Mouse (Mus musculus): ENCODE data around the gene 2310050C09Rik. TPM values are rescaled to one million over a fixed set of nuclear protein-coding genes. Genes with fewer than 3 reads are reported as not detected.

2310050C09Rik gene
- polyA plus RNA-seq, 1 experiment, result not detected

DNA sequence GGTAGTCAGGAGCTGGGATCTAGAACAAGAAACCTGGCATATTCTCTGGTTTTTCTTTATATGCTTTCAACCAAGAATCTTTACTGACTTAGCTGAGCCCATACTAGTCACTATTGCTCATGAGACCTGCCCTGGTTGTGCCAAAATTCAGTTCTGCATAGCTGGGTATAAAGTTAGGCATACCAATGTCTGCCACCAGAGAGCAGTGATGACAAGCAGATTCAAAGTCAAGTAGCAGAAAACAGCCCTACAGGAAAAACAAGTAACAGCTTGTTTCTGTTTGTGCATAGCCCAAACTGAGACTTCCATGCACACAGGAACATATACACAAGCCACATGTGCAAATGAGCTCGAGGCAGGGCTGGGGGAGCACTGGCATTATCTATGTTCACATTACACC lies 44.2 kb downstream of the 2310050C09Rik start:
- H3K27ac ChIP-seq (ENCODE audit: insufficient read depth, low read length), result no peak overlapping the region
- TF ChIP-seq POLR2A (IDR thresholded peaks at IDR 0.05; ENCODE audit: extremely low read depth, insufficient read depth, low read length), result no peak
- TF ChIP-seq CTCF (IDR thresholded peaks at IDR 0.05; ENCODE audit: extremely low read depth, insufficient read depth, low read length), result peak; percentile 29; the same call in 1 of the 2 replicates
- no peaks in the 10 kb centered on the region for H3K4me1 ChIP-seq (ENCODE audit: control insufficient read depth, insufficient read depth, low read length)
- no peak overlapping the region for H3K4me3 ChIP-seq (ENCODE audit: insufficient read depth, low read length)

Other genes starting within 250 kb of the 2310050C09Rik start
- not detected in 2 replicates for gene Lce6a, start 248.6 kb downstream of the 2310050C09Rik start, polyA plus RNA-seq (2012; rRNA removed)
- not detected in 2 replicates for gene Lce1a1, start 221.9 kb downstream of the 2310050C09Rik start, polyA plus RNA-seq (2012; rRNA removed)
- not detected in 2 replicates for gene Lce1b, start 213.3 kb downstream of the 2310050C09Rik start, polyA plus RNA-seq (2012; rRNA removed)
- gene Lce1a2, start 199.9 kb downstream of the 2310050C09Rik start, polyA plus RNA-seq (2012; rRNA removed), result not detected in 2 replicates
- gene Lce1c, start 191.0 kb downstream of the 2310050C09Rik start, polyA plus RNA-seq (2012; rRNA removed), result not detected in 2 replicates
- gene Lce1d, start 183.0 kb downstream of the 2310050C09Rik start, polyA plus RNA-seq (2012; rRNA removed), result not detected in 2 replicates
- gene Lce1e, start 161.1 kb downstream of the 2310050C09Rik start, polyA plus RNA-seq (2012; rRNA removed), result not detected in 2 replicates
- gene Lce1f, start 149.9 kb downstream of the 2310050C09Rik start, polyA plus RNA-seq (2012; rRNA removed), result not detected in 2 replicates
- gene Gm38119, start 131.1 kb downstream of the 2310050C09Rik start, polyA plus RNA-seq (2012; rRNA removed), result not detected in 2 replicates
- not detected in 2 replicates for gene Lce1g, start 117.9 kb downstream of the 2310050C09Rik start, polyA plus RNA-seq (2012; rRNA removed)
- not detected in 2 replicates for gene Lce1h, start 105.2 kb downstream of the 2310050C09Rik start, polyA plus RNA-seq (2012; rRNA removed)
- gene Lce1i, start 91.3 kb downstream of the 2310050C09Rik start, polyA plus RNA-seq (2012; rRNA removed), result not detected in 2 replicates
- not detected in 2 replicates for gene Lce1j, start 79.7 kb downstream of the 2310050C09Rik start, polyA plus RNA-seq (2012; rRNA removed)
- not detected in 2 replicates for gene Lce1k, start 62.3 kb downstream of the 2310050C09Rik start, polyA plus RNA-seq (2012; rRNA removed)
- gene Kprp, start 43.0 kb downstream of the 2310050C09Rik start, polyA plus RNA-seq (2012; rRNA removed), result not detected in 2 replicates
- gene Lce1l, start 18.9 kb downstream of the 2310050C09Rik start, polyA plus RNA-seq (2012; rRNA removed), result not detected in 2 replicates
- not detected in 2 replicates for gene Lce3a, start 56.0 kb upstream of the 2310050C09Rik start, polyA plus RNA-seq (2012; rRNA removed)
- not detected in 2 replicates for gene Lce3b, start 62.8 kb upstream of the 2310050C09Rik start, polyA plus RNA-seq (2012; rRNA removed)
- not detected in 2 replicates for gene Lce3c, start 74.3 kb upstream of the 2310050C09Rik start, polyA plus RNA-seq (2012; rRNA removed)
- not detected in 2 replicates for gene Lce3d, start 87.2 kb upstream of the 2310050C09Rik start, polyA plus RNA-seq (2012; rRNA removed)
- not detected in 2 replicates for gene Lce3e, start 96.8 kb upstream of the 2310050C09Rik start, polyA plus RNA-seq (2012; rRNA removed)
- not detected in 2 replicates for gene Lce3f, start 122.0 kb upstream of the 2310050C09Rik start, polyA plus RNA-seq (2012; rRNA removed)
- gene Crct1, start 145.5 kb upstream of the 2310050C09Rik start, polyA plus RNA-seq (2012; rRNA removed), result 0.21 and 0.27 TPM in 2 replicates
- not detected in 2 replicates for gene Lce1m, start 148.8 kb upstream of the 2310050C09Rik start, polyA plus RNA-seq (2012; rRNA removed)
- gene Gm4858, start 198.6 kb upstream of the 2310050C09Rik start, polyA plus RNA-seq (2012; rRNA removed), result not detected in 2 replicates